Mouse (Mus musculus): ENCODE measurements around the gene Ptprcap. TPM values are rescaled to one million over a fixed set of nuclear protein-coding genes. Genes with fewer than 3 reads are reported as not detected.

Gene Ptprcap
- total RNA-seq, 2 experiments from 2014 or later, result 0.29 to 0.78 TPM

DNA sequence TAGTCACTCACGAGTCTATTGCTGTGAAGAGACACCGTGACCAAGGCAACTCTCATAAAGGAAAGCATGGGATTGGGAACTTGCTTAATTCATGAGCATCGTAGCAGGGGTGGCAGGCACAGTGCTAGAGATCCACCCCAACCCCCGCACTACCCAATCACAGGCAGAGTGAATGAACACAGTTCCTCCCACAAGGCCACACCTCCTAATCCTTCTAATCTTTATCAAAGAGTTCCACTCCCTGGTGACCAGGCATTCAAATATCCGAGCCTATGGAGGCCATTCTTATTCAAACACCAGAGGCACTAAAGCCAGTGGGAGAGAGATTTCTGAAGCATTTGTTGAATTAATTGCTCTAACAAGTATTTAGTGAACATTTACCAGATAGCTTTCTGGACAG is 7.5 kb upstream of the Ptprcap start:
- no peak for DNase-seq
- intact Hi-C loops (cut with DNase I; ENCODE audit: low total_unique reads), result no loop called here

DNA sequence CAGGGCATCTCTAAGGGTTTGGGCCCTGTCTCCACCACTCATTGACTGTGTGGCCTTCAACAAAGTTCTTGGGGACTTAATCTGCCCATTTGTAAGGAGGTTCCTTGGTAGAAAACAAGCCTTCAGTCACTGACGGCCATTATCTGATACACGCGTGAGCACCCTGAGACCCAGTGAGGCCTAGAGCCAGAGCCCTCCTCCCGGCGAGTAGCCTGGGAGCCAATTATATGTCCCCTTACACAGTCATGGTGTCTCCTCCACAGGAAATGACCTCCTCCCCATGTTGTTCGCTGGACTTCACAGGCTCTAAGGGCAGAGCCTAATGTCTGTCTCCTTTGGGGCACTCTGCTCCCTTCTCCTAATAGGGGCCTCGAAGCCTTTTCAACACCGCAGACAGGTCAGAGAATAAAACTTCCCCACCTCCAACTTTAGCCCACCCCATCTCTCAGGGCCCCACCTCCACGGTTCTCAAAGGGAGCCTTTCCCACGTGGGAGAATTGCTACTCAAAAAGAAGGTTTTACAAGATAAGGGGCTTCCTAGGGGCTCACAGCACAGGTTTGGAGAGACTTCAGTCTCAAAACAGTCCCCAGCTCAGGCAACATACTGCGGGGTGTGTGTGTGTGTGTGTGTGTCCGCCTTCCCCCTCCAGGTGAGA is 6.9 kb upstream of the Ptprcap start:
- DNase-seq, result no peak
- intact Hi-C loops (cut with DNase I; ENCODE audit: low total_unique reads), result no loop called here

GRCm38 (mm10) chr19:4147022-4147405 is 6.4 kb upstream of the Ptprcap start:
- intact Hi-C loops (cut with DNase I; ENCODE audit: low total_unique reads), result no loop called here
- DNase-seq, result no peak

- DNase-seq, result no peak
- intact Hi-C loops (cut with DNase I; ENCODE audit: low total_unique reads), result no loop called here
Measured at GRCm38 (mm10) chr19:4147782-4148490, 5.5 kb upstream of the Ptprcap start.

GRCm38 (mm10) chr19:4148491-4148806 is 5.0 kb upstream of the Ptprcap start, which contains the start of gene Coro1b:
Gene Coro1b, plus strand, starts transcription at chr19:4148619.
- DNase-seq, result peak; percentile 96
- intact Hi-C loops (cut with DNase I; ENCODE audit: low total_unique reads), result no loop called here

DNA sequence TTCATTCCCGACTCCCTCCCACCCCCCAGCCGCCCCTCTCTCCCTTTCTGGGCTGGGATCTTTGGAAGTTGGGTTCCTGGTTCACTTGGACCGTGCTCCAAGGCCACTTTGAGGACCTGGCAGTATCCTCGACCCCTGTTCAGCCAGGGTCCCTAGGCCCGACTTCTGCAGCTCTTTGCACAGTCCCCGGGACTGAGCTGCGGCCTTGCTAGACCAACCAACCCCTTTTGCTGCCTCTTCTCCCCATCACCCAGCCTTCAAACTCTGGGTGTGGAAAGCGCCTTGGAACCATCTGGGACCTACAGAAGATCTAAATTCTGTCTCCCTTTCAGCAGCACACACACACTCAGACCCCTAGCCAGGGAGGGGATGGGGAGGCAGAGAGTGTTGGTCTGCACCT is 4.6 kb upstream of the Ptprcap start:
- intact Hi-C loops (cut with DNase I; ENCODE audit: low total_unique reads), result no loop called here
- DNase-seq, result no peak

- intact Hi-C loops (cut with DNase I; ENCODE audit: low total_unique reads), result no loop called here
- no peak for DNase-seq
Measured at GRCm38 (mm10) chr19:4149283-4149682, 4.1 kb upstream of the Ptprcap start.

- intact Hi-C loops (cut with DNase I; ENCODE audit: low total_unique reads), result no loop called here
- DNase-seq, result no peak
Measured at GRCm38 (mm10) chr19:4149764-4150461, 3.5 kb upstream of the Ptprcap start.

GRCm38 (mm10) chr19:4150567-4151487 is 2.6 kb upstream of the Ptprcap start:
- intact Hi-C loops (cut with DNase I; ENCODE audit: low total_unique reads), result no loop called here
- DNase-seq, result no peak

GRCm38 (mm10) chr19:4151488-4151860 is 1.9 kb upstream of the Ptprcap start:
- intact Hi-C loops (cut with DNase I; ENCODE audit: low total_unique reads), result no loop called here
- no peak for DNase-seq

DNA sequence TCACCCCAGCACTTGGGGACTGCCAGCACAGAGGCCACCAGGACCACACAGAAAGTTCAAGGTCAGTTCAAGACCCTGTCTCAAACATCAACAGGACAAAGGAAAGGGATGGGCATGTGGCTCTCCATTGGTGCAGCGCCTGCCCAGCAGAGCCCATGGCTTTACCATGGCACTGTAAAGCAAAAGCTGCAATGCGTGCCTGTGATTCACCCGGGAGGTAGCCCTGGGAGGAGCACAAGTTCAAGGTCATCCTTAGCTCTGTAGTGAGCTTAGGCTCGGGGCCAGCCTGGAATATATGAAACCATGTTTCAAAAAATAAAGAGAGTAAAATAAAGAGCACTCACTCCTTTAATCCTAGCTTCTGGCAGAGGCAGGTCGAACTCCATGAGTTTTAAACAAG is 1.5 kb upstream of the Ptprcap start:
- intact Hi-C loops (cut with DNase I; ENCODE audit: low total_unique reads), result no loop called here
- no peak for DNase-seq

DNA sequence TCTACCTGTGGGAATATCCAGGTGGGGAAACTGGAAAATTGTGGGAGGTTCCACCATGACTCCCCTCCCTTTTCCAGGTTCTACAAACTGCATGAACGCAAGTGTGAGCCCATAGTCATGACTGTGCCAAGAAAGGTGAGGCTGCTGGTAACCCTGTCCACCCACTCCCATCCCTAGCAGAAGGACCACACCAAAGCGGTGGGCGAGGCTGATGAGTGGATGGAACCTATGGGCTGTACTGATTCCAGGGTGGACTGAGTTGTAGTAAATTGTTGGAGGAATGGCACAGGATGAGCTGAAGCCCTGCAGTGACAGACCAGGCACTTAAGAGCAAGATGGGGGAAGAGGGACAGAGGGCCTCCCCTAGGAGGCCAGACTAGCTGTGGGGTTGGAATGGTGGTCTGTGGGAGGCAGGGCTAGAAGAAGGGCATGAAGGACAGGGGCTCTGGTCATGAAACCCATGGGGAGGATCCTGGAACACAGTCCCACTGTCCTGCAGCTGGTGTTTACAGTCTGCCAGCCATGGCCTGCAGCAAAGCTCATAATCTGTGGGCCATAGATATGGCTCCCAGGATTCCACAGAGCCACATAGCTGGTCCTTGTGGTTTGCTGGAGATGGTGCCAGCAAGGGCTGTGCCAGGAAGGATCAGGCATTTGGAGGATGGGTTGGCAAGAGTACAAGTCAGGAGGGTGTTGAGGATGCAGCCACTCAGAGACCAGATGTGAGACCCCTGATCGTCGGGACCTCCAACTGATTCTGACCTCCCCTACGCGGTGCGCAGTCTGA is 766 bp upstream of the Ptprcap start:
- intact Hi-C loops (cut with DNase I; ENCODE audit: low total_unique reads), result no loop called here
- DNase-seq, result no peak

- intact Hi-C loops (cut with DNase I; ENCODE audit: low total_unique reads), result no loop called here
- no peak for DNase-seq
Measured at GRCm38 (mm10) chr19:4154437-4155222, 1.2 kb downstream of the Ptprcap start.

- DNase-seq, result no peak
- intact Hi-C loops (cut with DNase I; ENCODE audit: low total_unique reads), result no loop called here
Measured at GRCm38 (mm10) chr19:4155223-4156072, 2.0 kb downstream of the Ptprcap start.

GRCm38 (mm10) chr19:4156073-4156579 is 2.7 kb downstream of the Ptprcap start:
- intact Hi-C loops (cut with DNase I; ENCODE audit: low total_unique reads), result no loop called here
- no peak for DNase-seq

DNA sequence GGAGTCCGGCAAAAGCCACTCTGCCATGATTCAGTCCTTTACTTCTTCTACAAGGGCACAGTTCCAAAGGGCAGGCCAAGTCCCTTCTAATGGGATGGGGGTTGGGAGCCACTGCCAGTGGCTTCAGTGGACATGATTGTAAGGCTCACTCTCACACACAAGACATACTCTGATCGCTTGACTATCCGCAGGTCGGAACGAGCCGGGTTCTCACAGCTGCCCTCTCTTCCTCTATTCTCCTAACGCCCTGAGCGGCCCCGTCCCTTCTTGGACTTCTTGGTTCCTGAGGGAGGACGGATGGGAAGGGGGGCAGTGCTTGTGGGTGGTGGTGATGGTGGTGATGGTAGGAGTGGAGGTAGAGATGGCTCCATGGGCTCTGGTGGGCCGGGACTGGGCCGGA is 3.4 kb downstream of the Ptprcap start:
- no peak for DNase-seq
- intact Hi-C loops (cut with DNase I; ENCODE audit: low total_unique reads), result no loop called here

DNA sequence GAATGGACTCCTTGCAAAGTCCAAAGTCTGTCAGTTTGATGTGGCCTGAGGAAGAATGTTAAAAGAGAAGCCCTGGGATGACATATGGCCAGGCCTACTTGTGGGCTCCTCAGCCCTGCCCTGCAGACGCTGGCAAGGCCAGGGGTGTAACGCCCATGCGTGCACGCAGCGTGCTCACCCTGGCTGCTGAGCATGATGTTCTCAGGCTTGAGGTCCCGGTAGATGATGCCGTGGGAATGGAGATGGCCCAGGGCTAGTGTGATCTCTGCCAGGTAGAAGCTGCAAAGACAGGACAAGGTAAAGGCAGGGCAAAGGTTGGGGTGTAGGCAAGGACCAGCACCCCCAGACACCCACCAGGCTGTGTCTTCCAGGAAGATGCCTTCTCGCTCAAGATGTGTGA is 5.6 kb downstream of the Ptprcap start:
- intact Hi-C loops (cut with DNase I; ENCODE audit: low total_unique reads), result no loop called here

More for the DNA sequence above, 5.6 kb downstream of the Ptprcap start:
- DNase-seq, result no peak
